Mouse (Mus musculus): Measurements from ENCODE around the gene Git2.
A peak's percentile ranks its signal among the peaks of the same experiment; 100 is the strongest.

Git2 gene

DNA sequence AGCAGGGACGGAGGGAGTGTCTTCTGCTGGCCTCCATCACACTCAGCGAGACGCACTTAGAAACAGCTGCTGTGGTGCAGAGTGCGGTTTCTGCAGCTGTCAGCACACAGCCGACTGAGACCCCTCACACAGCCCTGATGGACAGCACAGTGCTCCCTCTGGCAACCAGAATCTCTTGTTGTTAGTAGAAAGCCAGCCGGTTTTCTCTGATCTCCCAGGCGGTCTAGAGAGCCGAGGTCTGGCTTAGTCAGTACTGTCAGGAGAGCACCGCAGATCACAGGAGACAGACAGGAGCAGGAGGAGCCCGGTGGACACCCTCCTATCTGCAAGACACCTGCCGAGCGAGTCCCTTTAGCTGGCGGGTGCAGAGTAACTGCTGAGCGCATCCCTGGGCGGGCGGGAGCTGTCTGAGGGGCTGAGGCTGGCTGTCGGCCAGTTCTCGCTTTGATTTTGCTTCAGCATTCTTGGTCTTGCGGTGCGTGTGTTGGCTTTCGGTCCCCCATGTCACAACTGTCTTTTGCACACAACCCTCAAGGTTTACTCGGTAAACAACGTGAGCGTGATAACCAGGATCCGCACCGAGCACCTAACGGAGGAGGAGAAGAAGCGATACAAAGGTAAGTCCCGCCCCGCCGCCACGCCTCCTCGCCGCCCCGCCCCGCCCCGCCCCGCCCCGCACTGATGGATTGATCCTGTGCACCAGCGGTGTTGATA is 21.1 kb upstream of the Git2 start:
- DNase-seq (ENCODE audit: low spot score in 2 of 2): no peak

DNA sequence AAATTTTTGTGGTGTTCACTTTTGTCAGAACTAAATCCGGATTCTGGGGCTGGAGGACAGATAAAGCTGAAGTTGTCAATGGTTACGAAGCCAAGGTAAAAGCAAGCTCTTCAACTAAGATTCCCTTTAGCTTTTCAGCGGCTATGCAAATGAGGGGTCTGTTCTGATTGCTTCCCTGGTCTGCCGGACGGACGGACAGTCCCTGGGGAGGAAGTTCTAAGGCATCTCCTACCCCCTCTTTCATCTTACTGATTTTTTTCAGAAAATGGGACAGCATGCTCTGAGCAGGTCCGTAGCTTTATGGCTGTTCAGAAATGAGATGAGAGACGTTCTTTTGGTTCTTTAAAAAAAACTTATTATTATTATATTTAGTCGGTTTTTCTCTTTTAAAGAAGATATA is 20.3 kb upstream of the Git2 start:
- DNase-seq (ENCODE audit: low spot score in 2 of 2): no peak

DNA sequence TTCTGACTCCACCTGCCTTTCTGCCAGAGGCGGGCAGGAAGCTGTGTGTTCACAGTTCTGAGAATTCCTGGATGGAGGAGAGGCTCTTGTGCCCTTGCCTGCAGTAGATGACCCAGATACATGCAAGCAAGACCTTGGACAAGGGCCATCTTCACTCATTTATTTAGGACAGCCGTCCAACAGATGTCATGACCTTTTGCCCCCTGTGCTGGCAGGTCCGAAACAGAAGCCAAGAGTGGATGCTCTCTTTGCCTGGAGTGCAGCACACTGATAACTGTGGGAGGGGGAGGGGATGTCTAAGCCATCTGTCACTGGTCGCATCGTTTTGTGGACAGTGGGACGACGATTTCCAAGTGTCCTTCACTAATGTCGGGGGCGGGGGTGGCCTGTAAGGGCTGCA is 19.9 kb upstream of the Git2 start:
- DNase-seq (ENCODE audit: low spot score in 2 of 2): no peak

DNA sequence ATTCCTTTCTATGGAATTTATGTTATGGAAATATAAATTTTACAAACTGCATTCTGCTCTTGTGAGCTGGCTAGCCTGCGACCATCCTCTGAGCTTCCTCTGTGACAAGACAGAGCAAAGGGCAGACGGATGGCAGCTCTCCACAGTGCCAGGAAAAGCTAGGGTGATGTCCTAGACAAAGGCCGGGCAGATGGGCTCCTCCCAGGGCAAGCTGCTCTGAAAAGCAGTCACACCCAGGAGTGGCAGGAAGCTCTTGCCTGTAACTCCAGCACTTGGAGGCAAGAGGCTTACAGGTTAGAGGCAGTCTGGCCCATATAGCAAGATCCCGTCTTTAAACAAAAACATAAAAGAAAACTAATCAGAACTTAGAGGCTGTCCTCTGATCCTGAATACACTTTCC is 19.3 kb upstream of the Git2 start:
- DNase-seq (ENCODE audit: low spot score in 2 of 2): no peak

GRCm38 (mm10) chr5:114793317-114793716 is 18.0 kb upstream of the Git2 start:
- DNase-seq (ENCODE audit: low spot score in 2 of 2): no peak

- no peak for DNase-seq (ENCODE audit: low spot score in 2 of 2)
Measured at GRCm38 (mm10) chr5:114785196-114785595, 9.9 kb upstream of the Git2 start.

DNA sequence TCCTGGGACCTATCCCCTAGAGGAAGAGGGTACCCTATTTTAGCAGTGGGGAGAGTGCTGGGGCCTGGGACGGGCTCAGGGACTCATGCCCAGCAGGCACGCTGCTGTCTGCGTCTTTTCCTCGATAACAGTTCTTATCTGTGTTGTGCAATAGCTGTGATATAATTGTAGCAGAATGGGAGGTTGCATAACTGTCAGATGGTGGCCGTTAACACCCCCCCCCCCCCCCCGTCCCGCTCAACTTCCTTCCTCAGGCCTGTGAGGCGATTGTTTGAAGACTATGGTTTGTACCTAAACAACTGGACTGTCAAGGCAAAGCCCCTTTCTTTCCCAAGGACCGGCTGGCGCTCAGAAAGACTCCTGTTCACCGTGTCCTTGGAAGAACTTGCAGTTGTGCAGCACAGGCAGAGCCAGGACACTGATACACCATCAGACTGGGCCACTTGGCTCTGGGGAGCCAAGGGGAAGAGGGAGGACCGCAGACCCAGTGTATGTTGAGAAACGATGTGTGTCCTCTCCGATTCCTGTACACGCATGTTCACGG is 9.4 kb upstream of the Git2 start:
- DNase-seq (ENCODE audit: low spot score in 2 of 2): no peak

DNA sequence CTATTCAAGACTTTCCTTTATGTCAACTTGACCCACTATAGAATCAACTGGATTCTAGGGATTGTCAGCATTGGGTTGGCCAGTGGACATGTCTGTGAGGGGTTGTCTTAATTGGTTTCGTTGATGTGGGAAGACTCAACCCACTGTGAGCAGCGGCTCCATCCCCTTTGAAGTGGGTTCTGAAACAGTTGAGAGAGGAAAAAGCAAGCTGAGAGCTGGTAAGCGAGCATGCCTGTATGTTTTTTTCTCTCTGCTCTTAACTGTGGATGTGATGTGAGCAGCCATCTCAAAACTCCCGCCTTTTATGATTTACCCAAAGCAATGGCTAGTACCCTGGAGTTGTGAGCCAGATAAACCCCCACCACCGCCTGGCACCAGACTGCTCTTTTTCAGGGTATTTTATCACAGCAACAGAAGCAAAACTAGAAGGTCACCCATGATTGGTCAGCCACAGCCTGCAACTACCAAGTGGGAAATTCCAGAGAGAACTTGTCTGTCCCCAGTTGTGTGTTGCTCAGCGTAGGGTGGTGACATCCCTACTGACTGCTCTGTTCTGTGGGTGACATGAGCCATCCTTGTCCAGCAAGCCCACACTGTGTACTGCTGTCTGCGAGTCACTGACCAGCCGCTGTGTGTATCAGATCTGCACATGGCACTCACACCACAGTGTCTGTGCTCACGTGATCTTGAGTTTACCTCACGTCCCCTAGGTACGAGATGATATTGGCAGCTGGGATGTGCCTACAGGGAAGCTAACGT is 8.3 kb upstream of the Git2 start:
- no peak for DNase-seq (ENCODE audit: low spot score in 2 of 2)

- DNase-seq (ENCODE audit: low spot score in 2 of 2): no peak
Measured at GRCm38 (mm10) chr5:114782991-114783390, 7.7 kb upstream of the Git2 start.

- DNase-seq (ENCODE audit: low spot score in 2 of 2): no peak
Measured at GRCm38 (mm10) chr5:114780912-114781311, 5.6 kb upstream of the Git2 start.

GRCm38 (mm10) chr5:114779956-114780489 is 4.7 kb upstream of the Git2 start:
- no peak for DNase-seq (ENCODE audit: low spot score in 2 of 2)

- DNase-seq (ENCODE audit: low spot score in 2 of 2): no peak
Measured at GRCm38 (mm10) chr5:114776174-114776573, 857 bp upstream of the Git2 start.

DNA sequence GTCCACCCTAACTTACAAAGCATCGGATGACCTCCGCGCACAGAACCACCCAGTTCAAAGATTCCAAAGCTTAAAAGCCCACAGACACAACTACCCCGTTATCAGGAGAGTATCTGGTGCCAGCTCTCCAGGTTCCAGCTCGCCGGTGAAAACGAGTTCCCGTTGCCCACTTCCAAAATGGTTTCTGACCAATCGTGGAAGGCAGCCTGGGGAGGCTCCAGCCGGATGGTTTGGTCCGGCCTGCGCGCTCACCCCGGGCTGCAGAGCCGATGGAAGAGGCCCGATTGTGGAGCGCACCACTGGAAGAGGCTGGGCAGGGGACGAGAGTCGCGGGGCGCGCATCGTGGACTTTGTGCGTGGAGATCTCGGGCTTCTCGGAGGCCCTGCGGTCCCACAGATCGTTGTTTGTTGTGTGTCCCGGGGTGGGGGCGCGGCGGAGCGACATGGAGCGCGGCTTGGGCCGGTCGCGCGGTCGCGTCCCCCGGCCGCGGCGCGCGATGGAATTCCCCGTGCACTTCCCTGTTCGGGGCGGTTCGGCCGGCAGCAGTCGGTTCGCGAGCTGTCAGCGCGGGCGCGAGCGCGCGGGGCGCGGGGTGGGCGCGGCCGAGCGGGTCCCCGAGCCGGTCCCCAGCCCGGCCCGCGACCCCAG is 790 bp downstream of the Git2 start, which contains the start of gene Ankrd13a:
Ankrd13a (plus strand) TSS at position 275 of the 649 bp plus-strand sequence.
- peak; percentile 87 for DNase-seq (ENCODE audit: low spot score in 2 of 2)

- no peak for DNase-seq (ENCODE audit: low spot score in 2 of 2)
Measured at GRCm38 (mm10) chr5:114773780-114774179, 1.5 kb downstream of the Git2 start.

DNA sequence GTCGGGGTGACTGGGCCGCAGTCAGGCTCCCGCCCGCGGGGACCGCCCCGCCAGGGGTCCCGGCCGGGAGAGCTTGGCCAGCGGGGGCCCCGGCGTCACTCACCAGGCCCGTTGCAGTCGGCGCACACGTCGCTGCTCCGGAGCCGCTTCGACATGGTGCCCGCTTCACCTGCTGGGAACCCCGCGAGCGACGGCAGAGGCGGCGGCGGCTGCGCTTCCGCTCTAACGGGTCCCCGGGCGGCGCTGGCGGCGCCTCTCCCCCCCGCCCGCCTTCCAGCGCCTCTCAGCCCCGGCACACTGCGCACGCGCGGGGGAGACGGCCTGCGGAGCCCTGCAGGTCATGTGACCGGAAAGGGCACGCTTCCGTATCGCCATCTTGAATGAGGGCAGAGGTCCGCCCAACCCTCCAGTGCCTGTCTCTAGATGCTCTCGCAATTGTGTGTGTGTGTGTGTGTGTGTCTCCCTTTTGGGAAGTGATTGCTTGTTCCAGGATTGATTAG is 2.1 kb downstream of the Git2 start:
- peak; percentile 94 to 95 for DNase-seq (ENCODE audit: low spot score in 2 of 2)

DNA sequence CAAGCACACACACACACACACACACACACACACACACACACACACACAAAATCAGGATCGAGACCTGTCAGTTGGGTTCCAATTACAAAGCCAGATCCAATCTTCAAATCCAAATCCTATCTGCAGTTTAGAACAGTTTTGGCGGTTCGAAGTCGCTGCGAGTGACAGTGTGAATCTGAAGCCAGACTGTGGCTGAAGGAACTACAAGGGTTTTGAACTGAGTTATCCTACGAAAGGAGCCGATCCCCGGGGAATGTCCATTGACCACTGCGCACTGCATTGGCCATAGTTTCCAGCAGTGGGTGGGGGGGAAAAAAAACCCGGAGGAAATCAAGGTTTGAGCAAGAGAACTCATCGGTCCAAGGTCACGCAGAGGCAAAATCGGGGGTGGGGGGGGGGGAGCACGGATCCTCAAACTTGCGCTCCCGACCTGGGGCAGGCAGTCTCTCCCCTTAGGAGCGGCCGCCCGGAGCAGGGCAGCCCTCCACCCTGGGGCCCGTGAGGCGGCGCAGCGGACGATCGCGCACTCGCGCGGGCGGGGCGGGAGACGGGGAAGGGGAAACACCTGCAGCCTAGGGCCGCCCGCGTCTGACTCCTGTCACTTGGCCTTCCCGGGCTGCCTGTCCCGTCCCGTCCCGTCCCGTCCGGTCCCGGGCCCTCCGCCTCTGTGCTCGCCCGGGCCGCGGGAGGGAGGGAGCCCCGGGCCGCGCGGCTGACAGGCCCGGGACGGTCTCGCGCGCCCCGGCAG is 2.7 kb downstream of the Git2 start:
- no peak for DNase-seq (ENCODE audit: low spot score in 2 of 2)

- DNase-seq (ENCODE audit: low spot score in 2 of 2): no peak
Measured at GRCm38 (mm10) chr5:114771796-114772195, 3.5 kb downstream of the Git2 start.

DNA sequence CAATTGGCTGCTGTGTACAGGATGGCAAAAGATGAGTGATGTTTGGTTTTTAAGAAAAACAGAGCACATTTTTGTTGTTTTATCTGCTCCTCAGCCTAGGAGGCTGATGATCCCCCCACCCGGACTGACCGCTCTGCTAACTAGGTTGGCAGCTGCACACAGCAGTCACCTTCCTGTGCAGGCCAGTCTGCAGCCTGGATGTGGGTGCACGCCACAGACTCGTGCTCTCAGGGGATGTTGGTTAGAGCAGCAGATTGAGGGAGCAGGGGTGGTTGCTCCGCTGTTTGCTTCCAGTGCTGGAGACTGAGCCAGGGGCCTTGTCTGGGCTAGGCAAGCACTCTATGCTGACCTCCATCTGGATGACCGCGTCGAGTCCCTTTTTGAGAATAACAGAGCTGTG is 5.5 kb downstream of the Git2 start:
- no peak for DNase-seq (ENCODE audit: low spot score in 2 of 2)

- no peak for DNase-seq (ENCODE audit: low spot score in 2 of 2)
Measured at GRCm38 (mm10) chr5:114767185-114767584, 8.1 kb downstream of the Git2 start.

- DNase-seq (ENCODE audit: low spot score in 2 of 2): no peak
Measured at GRCm38 (mm10) chr5:114766686-114767085, 8.6 kb downstream of the Git2 start.

All from right cerebral cortex, postnatal 36 days (tissue).